Mouse (Mus musculus) hindbrain, embryonic 15.5 days (tissue): Measurements from ENCODE around the gene Lbh. TPM values are rescaled to one million over a fixed set of nuclear protein-coding genes. Genes with fewer than 3 reads are reported as not detected.

Source experiments
- ATAC-seq: fragments of 200-750 bp; cut with Nextera tagmentation; 2 replicates; pipeline ENCODE4 v1.8.0; 2017; ENCODE audit warnings: low read depth, moderate number of reproducible peaks, moderate TSS enrichment; ENCODE audit not compliant: low FRiP score
- H3K27ac ChIP-seq: fragments of 300-500 bp; sonication (generic); replicated peaks from 2 replicates; pipeline ENCODE4 v1.5.1; 2015; ENCODE audit warnings: mild to moderate bottlenecking, inconsistent platforms
- H3K27me3 ChIP-seq: fragments of 300-500 bp; sonication (generic); 2 replicates; pipeline ENCODE4 v1.6.1; 2015; ENCODE audit warnings: control low read depth, inconsistent platforms
- H3K36me3 ChIP-seq: fragments of 300-500 bp; sonication (generic); 2 replicates; pipeline ENCODE4 v1.6.1; 2015; ENCODE audit warnings: control low read depth, inconsistent platforms
- H3K4me1 ChIP-seq: fragments of 300-500 bp; sonication (generic); replicated peaks from 2 replicates; pipeline ENCODE4 v1.6.1; 2015; ENCODE audit warnings: control low read depth, inconsistent platforms
- H3K4me2 ChIP-seq: fragments of 300-500 bp; sonication (generic); 2 replicates; pipeline ENCODE4 v1.6.1; 2015; ENCODE audit warnings: moderate library complexity, mild to moderate bottlenecking, inconsistent platforms
- H3K4me3 ChIP-seq: fragments of 300-500 bp; sonication (generic); 2 replicates; pipeline ENCODE4 v1.5.1; 2015; ENCODE audit warnings: mild to moderate bottlenecking, inconsistent platforms
- H3K9ac ChIP-seq: fragments of 300-500 bp; sonication (generic); 2 replicates; pipeline ENCODE4 v1.6.1; 2015; ENCODE audit warnings: inconsistent platforms
- H3K9me3 ChIP-seq: fragments of 300-500 bp; sonication (generic); 2 replicates; pipeline ENCODE4 v1.6.1; 2016; ENCODE audit warnings: control low read depth, inconsistent platforms
- WGBS: fragments of 180-500 bp; shearing (Covaris S2); methylation state at CpG from one replicate; pipeline ENCODE4 v1.1.7; 2015; 5-methylcytosine and 5-hydroxymethylcytosine counted together
- polyA plus RNA-seq: library from polyadenylated mRNA; unstranded; fragments of >200 nt; fragmentation: Nextera tagmentation; extraction: Ambion mirVana; gene quantifications from 2 replicates; pipeline ENCODE4 v1.2.1, GENCODE M21; 2015

Lbh gene
- polyA plus RNA-seq, 1 experiment from 2014 or later = 4.3 TPM

DNA sequence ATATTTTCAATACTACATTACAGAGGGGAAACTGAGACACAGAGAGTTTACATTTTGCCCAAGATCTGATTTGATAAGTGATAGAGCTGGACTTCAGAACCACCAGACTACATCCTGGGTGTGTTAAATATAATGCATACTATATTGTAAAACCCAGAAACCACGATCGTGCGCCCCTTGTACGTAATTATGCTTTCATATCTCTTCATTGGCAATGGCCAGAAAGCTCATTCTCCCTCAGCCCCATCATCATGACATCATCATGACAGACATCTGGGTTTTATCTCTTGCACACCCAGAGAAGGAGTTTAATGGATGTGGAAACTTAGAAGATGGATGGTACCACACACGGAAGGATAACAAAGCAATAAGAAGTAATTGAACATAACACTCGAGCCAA is 17.1 kb upstream of the Lbh start:
- 93% methylated on average over 6 of the region's 6 CpGs for WGBS
- Histone ChIP-seq H3K9me3 (no peaks in the 10 kb centered on the region), H3K27ac (no peak overlapping the region), H3K9ac (no peak overlapping the region), H3K4me3 (no peak overlapping the region), H3K36me3 (no peaks in the 10 kb centered on the region), H3K4me2 (no peak overlapping the region), H3K4me1 (no peaks in the 10 kb centered on the region), H3K27me3 (no peaks in the 10 kb centered on the region)
- no peak for ATAC-seq

DNA sequence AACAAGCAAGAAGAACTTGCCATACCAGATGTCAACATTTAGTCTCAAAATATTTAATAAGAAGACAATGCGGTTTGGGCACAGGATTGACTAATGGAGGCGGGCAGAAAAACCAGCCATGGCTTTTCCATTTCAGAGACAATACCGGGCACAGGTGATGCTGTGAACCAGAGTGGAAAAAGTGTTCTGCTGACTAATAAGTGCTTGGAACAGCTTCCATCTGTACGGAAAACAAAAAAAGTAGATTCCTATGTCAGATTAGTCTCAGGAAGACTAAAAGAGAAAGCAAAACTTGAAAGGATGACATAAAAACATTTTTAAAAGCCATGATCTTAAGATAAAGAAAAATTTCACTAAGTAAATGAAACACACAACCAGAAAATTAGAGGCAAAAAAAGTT is 16.4 kb upstream of the Lbh start:
- ATAC-seq = no peak
- H3K4me1 ChIP-seq = no peaks in the 10 kb centered on the region
- no peak overlapping the region for H3K4me3 ChIP-seq
- H3K27ac ChIP-seq = no peak overlapping the region
- H3K9ac ChIP-seq = no peak overlapping the region
- H3K36me3 ChIP-seq = no peaks in the 10 kb centered on the region
- H3K27me3 ChIP-seq = no peaks in the 10 kb centered on the region
- no peak overlapping the region for H3K4me2 ChIP-seq
- no peaks in the 10 kb centered on the region for H3K9me3 ChIP-seq
- 85% methylated on average over 4 of the region's 4 CpGs for WGBS

DNA sequence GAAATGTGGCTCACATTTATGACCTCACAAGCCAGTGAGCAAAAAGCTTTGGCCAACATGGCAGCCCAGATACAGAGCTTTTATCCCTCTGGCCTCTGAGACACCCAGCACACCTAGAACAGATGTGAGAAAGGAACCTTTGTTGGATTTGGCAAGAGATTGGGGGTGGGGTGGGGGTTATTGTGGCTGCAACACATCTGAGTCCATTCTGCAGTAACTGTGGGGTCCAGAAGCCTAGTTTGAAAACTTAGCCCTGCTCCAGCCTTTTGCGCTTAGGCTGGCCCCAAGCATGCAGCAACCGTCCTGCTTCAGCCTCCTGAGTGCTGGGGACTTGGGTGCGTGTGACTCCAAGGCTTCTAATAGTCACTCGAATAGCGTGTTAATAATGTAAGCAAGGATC is 14.8 kb upstream of the Lbh start:
- ATAC-seq = no peak
- Histone ChIP-seq H3K36me3 (no peaks in the 10 kb centered on the region), H3K27me3 (no peaks in the 10 kb centered on the region), H3K4me1 (no peaks in the 10 kb centered on the region), H3K4me2 (no peak overlapping the region), H3K9me3 (no peaks in the 10 kb centered on the region), H3K27ac (no peak overlapping the region), H3K9ac (no peak overlapping the region), H3K4me3 (no peak overlapping the region)
- WGBS = 100% methylated on average over 5 of the region's 5 CpGs

DNA sequence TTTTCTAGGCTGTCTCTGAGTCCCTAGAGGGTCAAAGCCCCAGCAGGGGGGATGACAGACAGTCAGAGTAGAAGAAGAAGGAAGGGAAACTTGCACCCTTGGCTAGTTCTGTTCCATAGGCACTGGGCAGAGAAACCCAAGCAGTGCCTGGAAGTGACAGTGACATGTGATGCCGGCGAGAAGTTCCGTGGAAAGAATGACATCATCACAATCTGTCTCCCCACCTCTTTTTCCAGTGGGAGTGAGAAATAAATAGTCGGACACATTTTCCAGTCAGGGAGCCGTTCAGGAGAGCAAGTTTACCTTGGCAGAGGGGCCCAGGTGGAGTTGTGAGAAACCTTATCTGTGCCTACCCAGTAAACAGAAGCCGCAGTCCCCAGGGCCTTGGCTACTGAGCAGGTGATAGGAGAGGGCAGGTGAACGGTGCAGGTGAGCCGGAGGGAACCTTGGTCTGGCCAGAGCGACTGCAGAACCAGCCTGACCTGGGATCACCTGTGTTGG is 14.1 kb upstream of the Lbh start:
- H3K4me1 ChIP-seq = no peaks in the 10 kb centered on the region
- H3K36me3 ChIP-seq = no peaks in the 10 kb centered on the region
- ATAC-seq = no peak
- H3K27me3 ChIP-seq = no peaks in the 10 kb centered on the region
- no peak overlapping the region for H3K4me3 ChIP-seq
- WGBS = 81% methylated on average over 9 of the region's 9 CpGs
- H3K4me2 ChIP-seq = no peak overlapping the region
- no peak overlapping the region for H3K9ac ChIP-seq
- H3K27ac ChIP-seq = no peak overlapping the region
- no peaks in the 10 kb centered on the region for H3K9me3 ChIP-seq

DNA sequence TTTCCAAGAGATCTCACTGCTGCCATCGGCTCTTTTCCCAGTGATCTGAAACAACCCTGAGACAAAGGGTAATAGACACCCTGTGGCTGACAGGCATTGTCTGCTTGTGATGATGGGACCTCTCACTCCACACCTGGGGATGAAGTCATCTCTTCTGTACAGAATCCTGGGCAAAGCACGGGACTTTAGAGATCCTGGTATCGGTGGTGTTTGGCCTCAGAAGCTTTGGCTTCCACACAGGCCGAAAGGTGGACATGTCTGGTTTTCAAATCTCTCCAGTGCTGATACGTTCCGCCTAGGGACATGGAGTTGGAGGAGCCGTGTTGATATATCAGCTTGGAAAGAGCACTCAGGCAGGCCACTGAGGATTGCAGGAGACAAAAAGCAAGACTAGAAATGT is 13.2 kb upstream of the Lbh start:
- Histone ChIP-seq H3K4me1 (no peaks in the 10 kb centered on the region), H3K27me3 (no peaks in the 10 kb centered on the region), H3K9me3 (no peaks in the 10 kb centered on the region), H3K27ac (no peak overlapping the region), H3K36me3 (no peaks in the 10 kb centered on the region), H3K4me3 (no peak overlapping the region), H3K4me2 (no peak overlapping the region), H3K9ac (no peak overlapping the region)
- 89% methylated on average over 7 of the region's 7 CpGs for whole genome bisulfite sequencing
- ATAC-seq = no peak

DNA sequence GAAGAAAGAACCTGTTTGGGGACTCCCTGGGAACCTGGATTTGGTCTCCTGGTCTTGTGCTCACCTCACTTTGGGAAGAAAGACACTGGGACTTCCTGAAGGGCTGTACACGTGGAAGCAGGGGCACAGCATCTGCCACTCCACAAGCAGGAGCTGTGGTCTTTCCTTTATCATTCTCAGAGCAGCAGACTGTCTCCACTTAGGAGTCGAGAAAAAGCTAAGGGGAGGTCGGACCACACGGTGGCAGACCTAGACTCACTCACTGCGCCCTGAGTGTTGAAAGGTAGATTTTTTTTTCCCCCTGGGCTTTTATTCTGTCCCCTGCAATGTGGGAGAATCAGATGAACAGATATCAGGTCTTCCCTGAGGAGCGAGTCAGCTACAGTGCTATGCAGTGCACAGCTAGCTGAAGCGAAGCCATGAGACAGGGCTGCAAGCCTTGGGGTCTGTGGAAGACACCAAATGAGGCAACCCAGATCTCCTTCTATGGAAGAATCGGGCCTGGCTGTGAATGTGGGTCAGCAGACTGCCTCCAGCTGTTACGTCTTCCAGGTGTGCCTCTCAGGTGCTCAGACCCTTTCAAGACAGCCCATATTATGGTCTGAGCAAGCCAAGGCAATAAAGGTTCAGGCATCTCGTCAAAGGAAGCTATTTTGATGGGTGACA is 11.7 kb upstream of the Lbh start:
- no peak overlapping the region for H3K27ac ChIP-seq
- no peak overlapping the region for H3K4me2 ChIP-seq
- no peak for ATAC-seq
- H3K4me3 ChIP-seq = no peak overlapping the region
- WGBS = 83% methylated on average over 10 of the region's 10 CpGs
- no peaks in the 10 kb centered on the region for H3K4me1 ChIP-seq
- H3K36me3 ChIP-seq = no peaks in the 10 kb centered on the region
- H3K9me3 ChIP-seq = no peaks in the 10 kb centered on the region
- H3K27me3 ChIP-seq = no peaks in the 10 kb centered on the region
- H3K9ac ChIP-seq = no peak overlapping the region

DNA sequence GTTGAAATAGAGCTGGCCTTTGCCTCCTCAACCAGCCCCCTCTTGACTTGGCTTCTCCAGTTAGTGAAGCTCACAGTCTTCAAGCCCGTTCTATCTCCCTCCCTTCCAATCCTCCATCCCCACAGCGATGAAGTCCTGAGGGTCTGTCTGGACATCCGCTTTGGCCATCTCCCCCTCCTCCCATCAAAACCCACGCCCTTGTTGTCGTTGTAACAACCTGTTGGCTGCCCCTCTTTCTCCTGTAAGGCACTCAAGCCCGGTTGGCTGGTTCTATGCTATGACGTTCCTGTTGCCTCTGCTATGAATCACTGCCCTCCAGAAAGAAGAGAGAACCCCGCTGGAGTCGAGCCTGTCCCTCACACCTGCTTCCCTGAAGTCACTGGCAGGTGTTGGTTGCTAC is 10.9 kb upstream of the Lbh start:
- Histone ChIP-seq H3K9ac (no peak overlapping the region), H3K27ac (no peak overlapping the region), H3K4me2 (no peak overlapping the region), H3K9me3 (no peaks in the 10 kb centered on the region), H3K4me1 (no peaks in the 10 kb centered on the region), H3K4me3 (no peak overlapping the region), H3K36me3 (no peaks in the 10 kb centered on the region), H3K27me3 (no peaks in the 10 kb centered on the region)
- ATAC-seq = no peak
- 82% methylated on average over 9 of the region's 9 CpGs for WGBS

DNA sequence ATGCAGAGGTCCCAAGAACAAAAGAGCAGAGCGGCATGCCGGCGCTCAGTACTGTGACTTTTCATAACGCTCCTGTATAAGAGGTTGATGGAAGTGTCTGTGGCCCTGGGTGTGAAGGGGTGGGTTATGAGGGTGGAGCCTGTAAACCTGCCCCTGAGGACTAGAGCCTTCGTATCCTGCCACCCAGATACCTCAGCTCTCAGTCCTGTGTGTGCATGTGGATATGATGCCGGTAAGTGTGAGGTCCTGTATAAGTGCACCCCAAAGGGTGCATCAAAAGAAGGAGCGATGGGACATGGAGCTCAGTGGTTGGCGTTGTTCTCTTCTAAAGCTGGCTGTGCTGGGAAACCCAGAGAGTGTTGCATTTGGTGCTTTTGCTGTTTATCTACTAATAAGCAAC is 10.3 kb upstream of the Lbh start:
- no peaks in the 10 kb centered on the region for H3K27me3 ChIP-seq
- no peak for ATAC-seq
- WGBS = 82% methylated on average over 8 of the region's 8 CpGs
- no peaks in the 10 kb centered on the region for H3K36me3 ChIP-seq
- no peak overlapping the region for H3K4me3 ChIP-seq
- H3K27ac ChIP-seq = no peak overlapping the region
- no peaks in the 10 kb centered on the region for H3K4me1 ChIP-seq
- no peak overlapping the region for H3K9ac ChIP-seq
- no peak overlapping the region for H3K4me2 ChIP-seq
- no peaks in the 10 kb centered on the region for H3K9me3 ChIP-seq

DNA sequence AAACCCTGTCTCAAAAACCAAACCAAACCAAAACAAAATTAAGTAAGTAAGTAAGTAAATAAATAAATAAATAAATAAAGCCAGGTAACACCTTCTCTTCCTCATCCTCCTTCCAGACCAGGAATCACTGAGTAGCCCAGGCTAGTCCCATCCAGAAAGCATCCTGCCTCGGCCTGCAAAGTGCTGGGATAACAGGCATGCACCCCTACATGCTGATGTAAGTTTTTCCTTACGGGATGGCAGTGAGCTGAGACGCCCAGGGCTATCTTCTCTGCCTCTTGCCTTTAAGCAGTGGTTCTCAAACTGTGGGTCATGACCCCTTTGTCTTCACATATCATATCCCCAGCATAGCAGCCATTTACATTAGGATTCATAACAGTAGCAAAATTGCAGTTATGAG is 9.5 kb upstream of the Lbh start:
- Histone ChIP-seq H3K9me3 (no peaks in the 10 kb centered on the region), H3K36me3 (no peaks in the 10 kb centered on the region), H3K27me3 (no peaks in the 10 kb centered on the region), H3K27ac (no peak overlapping the region), H3K9ac (no peak overlapping the region), H3K4me2 (no peak overlapping the region), H3K4me3 (no peak overlapping the region), H3K4me1 (no peaks in the 10 kb centered on the region)
- WGBS = 95% methylated on average over 3 of the region's 3 CpGs
- no peak for ATAC-seq

DNA sequence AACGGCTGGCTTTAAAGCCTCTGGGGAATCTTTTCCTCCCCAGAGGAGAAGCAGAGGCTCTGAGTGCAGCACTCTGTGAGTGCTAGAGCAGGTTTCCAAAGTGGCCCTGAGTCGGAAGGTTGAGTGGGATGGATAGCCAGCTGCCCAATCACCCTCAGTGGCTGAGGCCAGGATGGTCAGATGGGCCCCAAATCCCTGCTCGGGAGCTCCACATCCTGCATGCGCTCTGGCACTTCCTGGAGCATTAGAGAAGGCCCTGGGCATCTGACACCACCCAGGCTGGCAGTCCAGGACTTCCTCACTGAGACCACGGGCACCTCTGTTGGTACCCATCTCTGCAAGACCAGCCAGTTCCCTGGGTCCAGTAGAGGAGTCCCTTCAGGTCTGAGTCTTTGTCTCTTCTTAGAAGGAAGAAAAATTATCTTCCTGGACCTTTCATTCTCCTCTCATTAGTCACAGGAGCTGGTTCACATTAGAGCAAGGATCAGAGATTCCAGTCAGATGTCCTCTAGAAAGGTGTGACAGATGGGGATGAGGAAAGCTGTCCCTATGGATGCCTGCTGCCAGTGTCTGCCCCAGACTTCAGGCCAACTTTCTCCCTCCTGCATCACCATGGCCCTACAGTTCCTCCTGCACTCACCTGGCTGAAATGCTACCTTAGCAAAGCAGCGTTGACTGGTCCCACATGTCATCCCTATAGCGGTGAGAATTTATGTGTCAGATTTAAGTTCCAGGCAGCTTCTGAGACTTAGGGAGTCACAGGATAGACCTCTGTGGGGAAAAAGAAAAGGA is 8.8 kb upstream of the Lbh start:
- no peak overlapping the region for H3K27ac ChIP-seq
- ATAC-seq = no peak
- H3K4me1 ChIP-seq = no peaks in the 10 kb centered on the region
- H3K9me3 ChIP-seq = no peaks in the 10 kb centered on the region
- no peak overlapping the region for H3K9ac ChIP-seq
- no peak overlapping the region for H3K4me2 ChIP-seq
- no peaks in the 10 kb centered on the region for H3K36me3 ChIP-seq
- H3K27me3 ChIP-seq = no peaks in the 10 kb centered on the region
- WGBS = 93% methylated on average over 7 of the region's 7 CpGs
- H3K4me3 ChIP-seq = no peak overlapping the region

DNA sequence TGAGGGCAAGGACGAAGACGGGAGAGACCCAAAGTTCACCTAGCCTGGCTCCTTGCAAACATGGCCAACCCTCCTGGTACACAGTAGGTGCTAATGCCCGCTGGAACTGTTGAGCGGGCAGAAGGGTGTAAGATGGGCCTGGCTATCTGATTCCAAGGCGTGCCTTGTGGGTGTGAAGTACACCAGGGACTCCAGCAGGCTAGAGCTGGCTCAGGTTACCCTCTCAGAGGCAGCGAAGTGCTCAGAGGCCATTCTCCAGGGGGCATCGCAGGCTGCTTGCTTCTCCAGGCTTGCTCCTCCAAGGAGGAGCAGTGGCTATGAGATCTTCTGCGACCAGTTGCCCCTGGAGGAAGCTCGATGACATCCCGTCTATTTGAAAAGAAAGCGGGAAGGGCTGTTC is 6.8 kb upstream of the Lbh start:
- ATAC-seq = no peak
- Histone ChIP-seq H3K27ac (no peak overlapping the region), H3K36me3 (no peaks in the 10 kb centered on the region), H3K9me3 (no peaks in the 10 kb centered on the region), H3K27me3 (no peaks in the 10 kb centered on the region), H3K4me2 (no peak overlapping the region), H3K4me1 (no peaks in the 10 kb centered on the region), H3K4me3 (no peak overlapping the region), H3K9ac (no peak overlapping the region)
- WGBS = 77% methylated on average over 11 of the region's 11 CpGs

DNA sequence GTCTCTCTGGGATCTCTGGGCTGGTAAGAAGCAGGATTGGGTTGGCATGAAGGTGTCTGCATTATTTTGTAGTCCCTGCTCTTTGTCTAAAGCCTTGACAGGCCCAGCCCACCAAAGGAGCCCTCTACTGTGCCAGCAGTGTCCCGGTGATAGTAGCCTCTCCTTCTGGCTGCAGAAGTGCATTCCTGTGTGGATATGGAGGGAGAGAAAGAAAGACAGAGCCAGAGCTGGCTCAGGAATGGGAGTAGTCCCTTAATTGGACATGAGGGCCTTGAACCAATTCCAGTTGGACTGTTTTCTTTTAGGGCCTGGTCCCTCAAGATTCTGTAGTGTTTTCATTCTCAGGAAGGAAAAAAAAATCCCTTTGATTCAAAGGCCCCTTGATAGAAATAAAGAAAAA is 6.4 kb upstream of the Lbh start:
- Histone ChIP-seq H3K9ac (no peak overlapping the region), H3K4me3 (no peak overlapping the region), H3K27ac (no peak overlapping the region), H3K4me2 (no peak overlapping the region), H3K9me3 (no peaks in the 10 kb centered on the region), H3K27me3 (no peaks in the 10 kb centered on the region), H3K36me3 (no peaks in the 10 kb centered on the region), H3K4me1 (peaks cover 4% of the 10 kb centered on the region)
- ATAC-seq = no peak
- 46% methylated on average over 1 of the region's 1 CpGs for WGBS
